Mouse (Mus musculus): ENCODE measurements at regions not wholly inside any gene's neighbourhood (a gene's known extent, or its start where the extent isn't known, plus 50 kb on each side); places are given as distances from the start of the nearest gene placed in this dataset.

DNA sequence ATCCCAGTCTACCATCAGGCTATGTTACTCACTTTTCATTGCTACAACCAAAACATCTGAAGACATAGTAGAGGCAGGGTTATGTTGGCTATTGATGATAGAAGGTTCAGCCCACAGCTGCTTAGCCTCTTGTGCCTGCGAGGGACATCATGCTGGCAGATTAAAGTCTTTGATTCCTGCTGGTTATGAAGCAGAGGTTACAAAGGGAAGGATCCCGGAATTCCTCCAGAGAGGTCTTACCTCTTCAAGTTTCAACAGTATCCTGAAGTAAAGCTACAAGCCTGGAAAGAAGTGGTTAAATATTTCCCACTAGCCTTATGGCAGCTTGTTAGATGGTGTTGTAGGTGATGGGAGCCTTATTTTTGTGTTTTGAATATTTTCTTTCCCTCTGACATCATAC lies 58.6 kb upstream of the Shb start:
- TF ChIP-seq POLR2A (IDR thresholded peaks at IDR 0.05; ENCODE audit: borderline replicate concordance, extremely low read depth, insufficient read depth, insufficient read length, poor library complexity, severe bottlenecking) (no peak), CTCF (IDR thresholded peaks at IDR 0.05; ENCODE audit: borderline replicate concordance, extremely low read depth, insufficient read depth, insufficient read length) (no peak)

Measured in brain, embryonic 14.5 days (tissue).